Mouse (Mus musculus) kidney, postnatal 14 days (tissue): Measurements from ENCODE around the gene Tgm1.
A peak's percentile ranks its signal among the peaks of the same experiment; 100 is the strongest.

ENCODE experiments used
- DNase-seq: peaks from one replicate; pipeline ENCODE4 v3.0.0; 2022; ENCODE audit warnings: mixed read lengths

Gene Tgm1

DNA sequence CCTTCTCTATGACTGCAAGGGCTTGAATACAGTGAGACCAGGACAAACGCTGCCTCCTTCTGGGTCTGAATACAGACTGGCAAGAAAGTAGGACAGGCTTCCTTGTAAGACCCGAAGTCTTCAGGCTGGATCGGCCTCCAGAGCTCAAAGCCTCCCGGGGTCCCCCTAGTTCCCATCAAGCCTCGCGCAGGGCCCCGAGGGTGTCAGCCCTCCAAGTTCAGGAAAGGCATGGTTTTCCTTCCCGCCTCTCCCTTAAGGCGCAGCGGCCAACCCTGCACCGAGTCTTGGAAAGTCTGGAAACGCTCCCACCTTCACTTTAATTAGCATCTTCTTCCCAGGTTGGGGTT, 42.3 kb downstream of the Tgm1 start:
- no peak for DNase-seq

DNA sequence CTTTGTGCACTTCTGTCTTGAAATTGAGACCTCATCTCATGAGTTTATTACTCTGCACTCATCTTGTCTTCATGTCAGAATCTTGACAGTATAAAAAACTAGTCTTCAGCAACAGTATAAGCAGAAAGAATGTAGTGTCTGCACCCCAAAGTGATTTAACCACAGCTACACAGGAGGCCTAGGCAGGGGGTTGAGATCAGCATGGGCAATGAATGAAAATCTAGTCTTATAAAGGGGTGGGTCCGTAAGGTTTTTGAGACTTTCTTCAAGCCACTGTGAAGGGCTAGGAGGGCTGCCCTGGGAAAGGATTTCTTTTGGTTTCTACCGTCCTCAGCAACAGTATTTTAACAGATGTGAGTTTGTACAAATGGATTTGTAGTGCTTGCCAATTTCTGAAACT, 53.1 kb downstream of the Tgm1 start:
- DNase-seq, result no peak

DNA sequence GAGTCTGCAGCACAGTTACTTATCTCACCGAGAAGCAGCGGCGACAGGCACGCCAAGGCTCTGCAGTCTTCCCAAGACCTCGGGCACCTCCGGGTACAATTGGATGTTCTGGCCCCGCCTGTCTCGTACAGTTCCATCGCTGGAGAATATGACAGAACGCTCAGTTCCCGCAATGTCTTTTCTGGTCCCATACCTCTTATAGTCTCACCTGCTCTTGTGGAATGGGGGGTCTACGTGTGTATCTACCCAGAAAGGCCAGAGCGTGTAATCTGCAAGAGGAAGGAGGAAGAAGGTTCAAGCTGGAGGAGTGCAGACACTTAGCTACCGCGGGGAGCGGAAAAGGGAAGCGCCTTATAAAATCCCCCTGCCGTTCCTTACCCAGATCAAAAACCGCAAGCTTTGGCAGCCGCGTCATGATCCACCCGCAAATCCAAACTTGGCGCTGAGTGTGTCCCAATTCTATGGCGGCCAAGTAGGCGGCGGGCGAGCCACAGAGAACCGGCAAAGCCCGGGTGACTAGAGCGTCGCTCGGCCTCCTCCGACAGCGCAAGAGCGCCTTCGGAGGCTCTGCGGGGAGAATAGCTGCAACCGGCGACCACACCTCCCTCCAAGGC, 53.7 kb downstream of the Tgm1 start, which contains the start of gene Mdp1:
Gene Mdp1, minus strand, starts transcription at position 549 of the 614 bp plus-strand sequence.
- peak; percentile 85 for DNase-seq

DNA sequence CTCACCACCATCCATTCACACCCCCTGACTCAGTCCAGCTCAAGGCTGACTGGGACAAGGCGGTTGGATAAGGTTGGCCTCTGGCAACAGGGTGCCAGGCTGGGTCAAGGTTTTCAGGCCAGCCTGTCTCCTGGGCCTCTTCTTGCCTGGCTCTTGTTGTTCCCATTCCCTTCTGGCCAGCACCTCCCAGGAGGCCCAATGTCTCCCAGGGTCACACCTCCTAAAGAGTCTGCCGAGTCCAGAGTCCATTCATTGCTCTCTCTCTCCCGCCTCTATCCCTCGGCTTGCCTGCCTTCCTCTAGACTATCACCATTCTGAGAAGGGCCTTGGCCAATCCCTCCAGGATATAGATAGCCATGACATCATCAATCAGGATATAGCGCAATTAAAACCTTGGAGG, 55.7 kb downstream of the Tgm1 start:
- DNase-seq, result peak; percentile 43

DNA sequence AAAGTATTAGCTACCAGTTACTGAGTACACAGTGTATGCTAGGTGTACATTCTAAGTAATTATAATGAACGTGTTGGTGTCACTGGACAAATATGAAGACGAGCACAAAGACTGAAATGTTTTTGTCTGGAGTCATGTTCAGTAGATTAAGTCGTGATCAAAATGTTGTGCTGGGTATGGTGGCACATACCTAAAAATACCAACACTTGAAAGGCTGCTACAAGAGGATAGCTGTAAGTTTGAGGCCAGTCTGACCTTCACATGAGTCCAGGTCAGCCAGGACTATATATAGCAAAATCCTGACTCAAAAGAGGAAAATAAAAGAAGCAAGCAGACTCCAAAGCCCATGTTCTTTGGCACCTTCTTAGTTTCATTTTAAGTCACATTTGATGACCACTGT, 56.8 kb downstream of the Tgm1 start:
- DNase-seq, result no peak

DNA sequence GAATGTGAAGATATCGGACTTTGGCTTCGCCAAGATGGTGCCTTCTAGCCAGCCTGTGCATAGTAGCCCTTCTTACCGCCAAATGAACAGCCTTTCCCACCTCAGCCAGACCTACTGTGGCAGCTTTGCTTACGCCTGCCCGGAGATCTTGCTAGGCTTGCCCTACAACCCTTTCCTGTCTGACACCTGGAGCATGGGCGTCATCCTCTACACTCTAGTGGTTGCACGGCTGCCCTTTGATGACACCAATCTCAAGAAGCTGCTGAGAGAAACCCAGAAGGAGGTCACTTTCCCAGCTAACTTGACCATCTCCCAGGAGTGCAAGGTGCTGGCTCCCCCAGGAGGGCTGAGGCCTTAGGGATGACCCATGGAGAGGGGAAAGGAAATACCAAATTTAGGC, 62.2 kb downstream of the Tgm1 start:
- DNase-seq, result no peak
